Mouse (Mus musculus): Measurements from ENCODE around the gene Atp2a1.
"Not testable (repeated sequence)": the region's sequence is repeated elsewhere in the genome, so short reads cannot be mapped to it uniquely, and the experiment has no call there.

The Atp2a1 gene

DNA sequence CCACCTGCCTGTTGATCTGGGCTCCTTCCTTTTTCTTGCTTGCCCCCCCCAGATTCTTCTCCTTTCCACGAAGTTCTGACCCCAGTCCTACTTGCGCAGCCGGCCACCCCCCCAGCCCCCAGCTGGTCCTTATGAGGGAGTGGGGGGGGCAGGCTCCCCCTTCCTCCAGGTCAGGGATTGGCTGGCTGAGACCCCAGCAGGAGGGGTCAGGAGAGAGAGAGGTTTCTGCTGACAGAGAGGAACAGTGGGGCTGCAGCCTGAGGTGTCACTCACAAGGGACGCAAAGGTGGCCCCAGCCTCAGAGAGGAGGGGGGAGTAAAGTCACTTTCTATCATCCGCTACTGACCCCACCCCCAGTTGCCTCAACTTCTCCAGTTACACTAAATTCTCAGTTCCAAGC lies at the start of gene Atp2a1:
Gene Atp2a1 (minus strand): TSS at position 105 of the 400 bp plus-strand sequence.
- peak; percentile 17 for DNase-seq

DNA sequence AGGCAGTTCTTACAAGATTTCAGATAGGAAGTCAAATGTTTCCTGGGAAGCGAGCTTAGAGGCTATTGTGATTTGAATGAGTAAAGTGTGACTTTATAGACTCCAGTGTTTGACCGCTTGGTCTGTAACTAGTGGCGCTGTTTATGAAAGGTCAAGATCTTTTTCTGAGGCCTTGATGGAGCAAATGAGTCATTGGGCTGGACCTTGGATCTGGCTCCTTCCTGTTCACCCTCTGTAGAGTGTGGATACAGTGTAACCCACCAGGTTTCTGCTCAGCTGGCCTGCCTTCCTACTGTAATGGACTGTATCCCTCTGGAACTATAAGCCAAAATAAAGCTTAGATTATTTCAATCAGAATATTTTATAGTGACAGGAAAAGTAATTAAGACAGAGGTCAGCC lies 48.4 kb upstream of the Atp2a1 start:
- no peak for DNase-seq

DNA sequence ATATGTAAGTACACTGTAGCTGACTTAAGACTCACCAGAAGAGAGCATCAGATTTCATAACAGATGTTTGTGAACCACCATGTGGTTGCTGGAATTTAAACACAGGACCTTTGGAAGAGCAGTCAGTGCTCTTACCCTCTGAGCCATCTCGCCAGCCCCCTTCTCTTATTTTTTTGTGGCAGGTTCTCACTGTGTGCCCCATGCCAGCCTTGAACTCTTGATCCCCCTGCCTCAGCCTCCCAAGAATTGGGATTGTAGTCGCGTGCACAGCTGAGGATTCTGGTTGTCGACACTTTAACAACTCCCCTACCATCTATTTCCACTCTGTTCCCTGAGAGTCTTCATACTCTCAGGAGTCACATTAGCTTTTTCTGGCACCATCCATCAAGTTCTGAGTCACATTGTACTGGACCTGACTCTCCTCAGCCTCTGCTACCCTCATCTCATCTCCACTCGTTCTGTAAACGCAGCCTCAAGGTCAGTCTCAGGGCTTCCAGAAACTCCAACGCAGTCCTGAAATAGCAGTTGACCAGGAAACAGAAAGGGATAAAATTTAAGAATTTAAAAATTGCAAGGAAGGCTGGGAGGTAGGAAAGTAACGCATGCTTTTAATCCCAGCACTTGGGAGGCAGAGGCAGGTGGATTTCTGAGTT lies 44.3 kb upstream of the Atp2a1 start:
- no peak for DNase-seq

DNA sequence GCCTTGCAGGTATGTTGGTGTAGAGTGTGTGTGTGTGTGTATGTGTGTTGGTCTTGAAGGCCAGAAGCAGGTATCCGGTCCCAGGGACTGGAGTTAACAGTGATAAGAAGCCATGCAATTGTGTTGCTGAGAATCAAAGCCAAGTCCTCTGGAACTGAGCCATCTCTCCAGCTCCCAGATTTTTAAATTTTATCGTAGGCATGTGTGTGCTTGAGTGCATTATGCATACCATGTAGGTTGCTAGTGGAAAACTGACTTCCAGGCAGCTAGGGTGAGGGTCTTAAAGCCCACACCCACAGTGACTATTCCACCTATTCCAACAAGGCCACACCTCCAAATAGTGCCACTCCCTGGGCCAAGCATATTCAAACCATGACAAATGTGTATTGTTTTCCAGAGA lies 42.0 kb upstream of the Atp2a1 start:
- DNase-seq: no peak

DNA sequence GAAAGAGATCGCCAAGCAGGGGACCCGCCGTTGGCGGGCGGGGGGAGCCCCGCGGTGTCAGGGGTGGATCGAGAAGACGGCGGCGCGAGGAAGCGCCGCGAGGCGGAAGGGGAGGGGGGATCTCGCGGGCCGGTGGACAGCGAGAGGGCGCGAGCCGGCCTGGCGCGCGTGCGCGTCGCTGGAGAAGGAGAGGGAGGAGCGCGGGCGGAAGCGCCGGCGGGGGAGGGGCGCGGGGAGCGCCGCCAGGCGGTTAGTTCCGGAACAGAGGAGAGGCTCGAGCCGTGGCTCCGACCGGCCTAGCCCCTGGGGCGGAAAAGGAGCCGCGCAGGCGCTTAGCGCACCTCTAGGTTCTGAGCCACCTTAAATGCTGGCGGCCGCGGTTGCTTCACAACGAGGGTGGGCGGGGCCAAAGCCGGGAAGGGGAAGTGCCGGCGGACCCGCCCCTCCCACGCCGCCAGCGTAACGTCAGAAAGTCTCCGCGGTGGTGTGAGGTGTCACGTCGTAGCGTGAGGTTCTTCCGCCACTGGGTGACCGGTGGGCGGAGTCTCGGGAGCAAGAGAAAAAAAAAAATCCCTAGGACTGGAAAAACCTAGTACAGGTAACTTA lies 40.5 kb upstream of the Atp2a1 start, which contains the start of gene Atxn2l:
Gene Atxn2l (minus strand): TSS at position 165 of the 606 bp plus-strand sequence.
- peak; percentile 100 for DNase-seq

DNA sequence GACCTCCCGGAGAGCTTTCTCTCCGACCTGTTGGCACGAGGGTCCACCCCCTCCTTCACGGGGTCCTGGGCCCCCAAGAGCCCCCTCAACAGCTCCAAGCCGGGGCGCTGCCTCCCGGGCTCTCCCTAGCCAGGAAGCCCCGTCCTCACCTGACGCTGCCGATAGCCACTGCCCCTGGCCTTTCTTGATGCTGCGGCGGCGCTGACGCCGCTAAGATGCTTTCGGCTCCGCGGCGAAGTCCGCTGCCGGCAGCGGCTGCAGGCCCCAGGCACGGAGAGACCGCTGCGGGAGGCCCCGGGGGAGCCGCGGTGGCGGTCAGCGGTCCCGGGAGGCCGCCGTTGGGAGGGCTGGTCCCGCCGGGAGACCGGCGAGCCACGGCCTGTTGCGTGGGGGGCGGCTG lies 39.8 kb upstream of the Atp2a1 start:
- DNase-seq: no peak

DNA sequence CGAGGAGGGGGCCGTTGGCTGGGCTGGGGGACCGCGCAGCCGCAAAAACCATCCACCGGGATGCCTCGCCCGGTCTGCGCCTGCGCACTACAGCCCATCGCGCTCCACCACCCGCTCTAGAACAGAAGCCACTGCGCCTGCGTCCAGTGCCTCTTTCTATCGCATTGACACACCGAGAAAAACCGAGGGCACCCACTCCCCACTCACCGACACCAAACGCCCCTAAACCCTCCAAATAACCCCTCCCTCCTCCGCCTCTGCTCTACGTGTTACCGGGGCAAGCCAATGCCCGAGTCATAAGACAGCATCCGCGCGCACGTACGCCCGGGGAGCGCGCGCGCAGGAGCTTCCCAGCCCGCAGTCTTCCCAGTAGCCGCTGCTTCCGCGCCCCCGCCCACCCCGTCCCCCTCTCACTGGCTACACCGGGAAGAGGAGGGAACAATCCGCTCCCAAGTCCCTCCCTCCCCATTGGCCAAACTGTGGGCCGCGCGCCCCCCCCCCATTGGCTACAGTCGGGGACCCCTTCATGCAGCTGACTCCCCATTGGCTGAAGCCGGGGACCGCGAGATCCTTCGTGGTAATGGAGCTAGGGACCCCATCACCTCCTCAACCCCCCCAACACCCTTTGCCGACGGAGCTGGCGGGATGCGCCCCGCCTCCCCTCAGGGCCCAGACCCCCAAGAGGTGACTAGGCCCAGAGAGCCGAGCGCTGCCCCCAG lies 39.3 kb upstream of the Atp2a1 start:
- DNase-seq: peak; percentile 96

DNA sequence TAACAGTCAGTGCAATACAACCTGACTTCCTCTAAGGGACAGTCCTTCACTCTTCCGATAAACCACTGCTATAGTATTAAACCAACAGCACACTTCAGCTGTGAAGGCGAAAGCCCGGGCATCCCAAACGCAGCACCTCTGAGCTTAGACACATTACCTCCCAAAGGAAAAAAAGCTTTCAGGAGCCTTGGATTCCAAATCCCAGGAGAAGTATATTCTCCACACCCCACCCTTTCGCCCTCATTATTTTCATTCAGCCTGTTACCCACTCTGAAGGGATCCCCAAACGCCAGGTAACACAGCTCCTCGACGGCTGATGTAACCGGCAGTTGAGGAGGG lies 38.7 kb upstream of the Atp2a1 start:
- no peak for DNase-seq

DNA sequence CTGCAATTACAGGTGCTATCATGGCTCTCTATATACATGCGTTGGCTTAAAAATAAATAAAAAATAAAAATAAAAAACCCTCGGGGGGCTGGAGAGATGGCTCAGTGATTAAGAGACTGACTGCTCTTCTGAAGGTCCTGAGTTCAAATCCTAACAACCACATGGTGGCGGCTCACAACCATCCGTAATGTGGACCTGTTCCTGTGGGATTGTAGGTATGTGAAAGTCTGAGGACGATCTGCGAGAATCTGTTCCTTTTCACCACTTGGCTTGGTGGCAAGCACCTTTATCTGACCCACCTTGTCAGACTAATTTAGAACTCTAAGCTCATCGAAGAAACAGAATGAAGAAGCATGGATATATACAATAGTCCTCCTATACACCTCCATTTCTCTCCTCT lies 36.5 kb upstream of the Atp2a1 start:
- no peak for DNase-seq

DNA sequence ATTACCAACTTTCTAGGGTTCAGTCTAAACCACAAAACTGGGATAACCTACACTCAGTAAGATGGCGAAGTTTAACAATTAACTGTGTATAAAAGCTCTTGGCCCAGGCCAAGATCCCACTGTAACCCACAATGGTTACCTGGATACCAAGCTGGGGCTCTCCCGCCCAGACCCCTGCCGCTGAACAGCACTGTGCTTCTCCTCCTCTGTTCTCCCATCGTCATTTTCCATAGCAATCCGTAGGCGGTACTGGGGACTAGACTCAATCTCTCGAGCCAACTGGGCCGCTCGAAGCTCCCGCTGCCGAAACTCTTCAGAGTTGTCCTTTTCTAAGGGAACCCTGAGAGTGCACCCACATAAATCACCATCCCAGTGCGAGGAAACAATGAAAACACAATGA lies 35.1 kb upstream of the Atp2a1 start:
- DNase-seq: no peak

DNA sequence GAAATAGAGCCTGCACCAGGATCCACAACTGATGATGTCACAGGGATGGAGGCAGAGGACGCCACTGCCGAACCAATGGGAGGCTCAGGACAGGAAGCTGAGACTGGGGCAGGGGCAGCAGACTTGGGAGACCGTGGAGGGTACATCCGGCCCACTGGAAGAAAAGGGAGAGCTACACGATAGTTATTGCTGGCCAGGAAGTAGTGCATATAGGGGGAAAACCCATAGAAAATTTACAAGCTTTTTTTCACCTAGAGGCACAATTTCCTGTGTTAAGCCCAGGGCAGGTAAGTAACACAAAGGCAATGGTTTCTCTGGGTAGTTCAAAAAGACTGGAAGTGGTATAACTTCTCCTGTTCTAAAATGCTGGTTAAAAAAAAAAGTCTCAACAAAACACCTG lies 33.6 kb upstream of the Atp2a1 start:
- DNase-seq: no peak

DNA sequence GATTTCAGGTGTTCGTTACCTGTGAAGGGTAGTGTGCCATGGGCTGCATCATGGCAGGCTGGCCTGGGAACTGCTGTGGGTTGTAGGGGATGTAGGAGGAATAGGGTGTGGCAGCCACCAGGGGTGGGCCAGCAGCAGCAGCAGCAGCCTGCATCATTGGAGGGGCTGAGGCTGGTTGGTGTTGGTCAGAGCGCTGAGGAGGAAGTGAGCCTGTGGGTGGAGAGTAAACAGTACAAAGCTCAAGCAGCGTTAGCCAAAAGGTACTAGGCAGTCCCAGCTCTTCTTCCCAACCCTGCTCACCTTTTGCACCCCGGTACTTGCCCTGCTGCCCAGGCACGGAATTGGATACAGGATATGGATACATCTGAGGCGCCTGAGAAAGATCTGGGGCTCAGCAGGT lies 31.2 kb upstream of the Atp2a1 start:
- DNase-seq: no peak

DNA sequence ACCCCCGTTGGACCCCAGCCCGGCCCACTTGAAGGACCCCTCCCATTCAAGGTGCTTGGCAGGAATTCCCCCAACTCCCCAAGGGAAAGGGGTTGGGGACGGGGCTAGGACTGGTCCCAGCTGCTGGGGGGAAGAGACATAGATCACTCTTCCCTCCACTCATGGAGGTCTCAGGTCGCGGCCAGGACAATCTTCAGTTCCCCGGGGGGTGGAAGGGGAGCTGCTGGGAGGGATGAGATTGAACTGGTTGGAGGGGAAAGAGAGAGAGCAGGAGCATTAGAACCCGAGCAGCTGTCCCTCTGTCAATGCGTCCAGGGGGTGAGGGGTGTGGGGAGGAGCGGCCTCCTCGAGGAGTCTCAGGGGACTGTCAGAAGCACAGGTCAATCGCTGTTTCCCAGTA lies 29.1 kb upstream of the Atp2a1 start:
- peak; percentile 60 for DNase-seq

DNA sequence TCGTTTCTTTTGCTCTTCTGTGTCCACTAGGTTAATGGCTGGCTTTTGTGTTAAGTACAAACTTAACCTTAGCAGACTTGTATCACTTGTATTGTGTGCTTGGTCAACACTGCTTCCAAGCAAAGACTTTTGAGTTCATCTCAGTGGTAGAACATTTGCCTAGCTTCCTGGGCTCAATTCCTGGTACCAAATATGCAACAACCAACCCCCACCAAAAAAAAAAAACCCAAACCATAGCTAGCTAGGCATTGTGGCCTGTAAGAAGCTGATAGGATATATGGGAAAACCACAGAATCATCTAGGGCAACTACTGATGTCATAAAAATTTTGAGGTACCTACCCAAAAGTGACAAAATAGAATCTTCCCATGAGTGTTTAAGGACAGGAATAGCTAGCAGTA lies 28.1 kb upstream of the Atp2a1 start:
- DNase-seq: no peak

DNA sequence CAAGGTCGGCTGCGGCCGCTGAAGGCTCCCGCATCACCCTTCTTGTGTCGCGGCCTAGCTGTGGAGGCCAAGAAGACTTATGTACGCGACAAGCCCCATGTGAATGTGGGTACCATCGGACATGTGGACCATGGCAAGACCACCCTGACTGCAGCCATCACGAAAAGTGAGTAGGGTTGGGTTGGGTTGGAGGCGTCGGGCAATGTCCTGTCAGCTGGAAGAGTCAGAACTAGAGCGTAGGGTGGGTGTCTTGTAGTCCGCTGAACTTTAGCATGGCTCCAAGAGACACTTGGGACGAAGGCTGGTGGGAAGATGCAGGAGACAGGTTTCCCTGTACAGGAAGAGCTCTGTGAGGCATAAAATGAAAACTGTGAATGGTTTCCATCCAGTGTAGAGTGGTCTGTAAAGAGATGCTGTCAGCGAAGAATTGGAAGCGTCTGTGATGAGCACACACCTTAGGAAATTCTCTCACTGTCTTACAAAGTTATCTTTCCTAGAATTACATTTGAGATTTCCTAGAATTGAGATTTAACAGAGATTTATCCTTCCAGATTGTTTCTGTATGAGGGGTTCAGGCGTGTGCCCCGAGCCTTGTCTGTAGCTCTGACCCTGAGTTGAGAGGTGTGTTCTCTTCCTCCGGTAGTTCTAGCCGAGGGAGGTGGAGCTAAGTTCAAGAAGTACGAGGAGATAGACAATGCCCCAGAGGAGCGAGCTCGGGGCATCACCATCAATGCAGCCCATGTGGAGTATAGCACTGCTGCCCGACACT lies 24.9 kb upstream of the Atp2a1 start:
- not testable (repeated sequence) for DNase-seq

DNA sequence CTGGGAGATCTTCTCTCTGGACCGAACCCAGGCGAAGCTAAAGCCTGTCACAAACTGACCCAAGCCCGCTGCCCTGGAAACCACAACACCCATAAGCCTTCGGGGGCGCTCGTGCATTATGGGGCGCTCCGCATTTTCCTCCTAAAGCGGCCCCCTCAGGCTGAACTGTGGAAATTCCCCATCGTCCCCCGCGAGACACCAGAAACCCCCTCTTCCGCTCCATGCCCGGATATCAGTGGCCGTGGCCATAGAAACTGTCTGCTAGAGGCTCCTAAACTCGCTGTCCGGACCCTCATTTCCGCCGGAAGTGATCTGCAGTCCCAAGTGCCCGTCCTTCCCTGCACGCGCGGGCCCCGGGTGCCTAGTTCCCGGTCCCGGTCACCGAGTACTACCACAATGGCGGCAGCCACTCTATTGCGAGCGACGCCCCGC lies 24.2 kb upstream of the Atp2a1 start, which contains the start of gene Tufm:
Gene Tufm (plus strand): TSS at position 310 of the 432 bp plus-strand sequence.
- DNase-seq: peak; percentile 97

DNA sequence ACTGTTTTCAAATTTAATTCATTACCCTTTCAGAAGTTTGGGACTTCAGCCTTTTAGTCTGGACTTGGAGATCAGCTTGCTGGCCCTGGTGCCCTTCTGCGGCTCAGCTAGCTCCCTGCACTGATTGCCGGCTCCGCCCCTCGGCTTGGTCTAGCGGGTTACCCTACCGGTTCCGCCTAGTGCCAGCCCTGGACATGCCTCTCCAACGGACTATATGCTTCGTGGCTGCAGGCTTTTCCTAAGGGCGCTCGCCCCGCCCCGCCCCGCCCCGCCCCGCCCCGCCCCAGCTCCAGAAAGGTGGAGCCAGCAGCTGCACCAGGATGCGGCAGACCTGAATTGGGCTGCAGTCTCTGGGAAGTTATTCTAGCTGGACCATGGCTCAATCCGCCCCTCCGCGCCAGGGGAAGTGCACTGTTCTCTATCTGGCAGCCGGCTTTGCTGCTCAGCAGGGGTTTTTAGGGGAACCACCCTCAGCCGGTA lies 19.5 kb upstream of the Atp2a1 start:
- DNase-seq: peak; percentile 94

DNA sequence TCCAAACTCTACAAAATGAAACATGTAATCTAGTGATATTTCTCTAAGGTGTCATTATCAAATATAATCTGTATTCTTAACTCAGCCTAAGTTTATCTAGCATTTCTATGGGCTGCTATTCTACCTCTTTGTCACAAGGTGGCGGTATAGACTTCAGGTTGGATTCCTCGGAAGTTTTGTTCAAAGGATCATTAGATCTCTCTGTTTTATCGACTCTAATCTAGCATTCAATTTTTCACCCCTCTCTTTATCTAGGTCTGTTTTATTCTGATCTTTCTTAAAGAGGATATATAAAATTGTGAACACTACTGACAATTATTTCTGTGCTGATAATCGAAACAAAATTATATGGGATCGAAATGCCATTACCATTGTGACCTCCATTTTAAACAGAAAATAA lies 18.8 kb upstream of the Atp2a1 start:
- DNase-seq: no peak

DNA sequence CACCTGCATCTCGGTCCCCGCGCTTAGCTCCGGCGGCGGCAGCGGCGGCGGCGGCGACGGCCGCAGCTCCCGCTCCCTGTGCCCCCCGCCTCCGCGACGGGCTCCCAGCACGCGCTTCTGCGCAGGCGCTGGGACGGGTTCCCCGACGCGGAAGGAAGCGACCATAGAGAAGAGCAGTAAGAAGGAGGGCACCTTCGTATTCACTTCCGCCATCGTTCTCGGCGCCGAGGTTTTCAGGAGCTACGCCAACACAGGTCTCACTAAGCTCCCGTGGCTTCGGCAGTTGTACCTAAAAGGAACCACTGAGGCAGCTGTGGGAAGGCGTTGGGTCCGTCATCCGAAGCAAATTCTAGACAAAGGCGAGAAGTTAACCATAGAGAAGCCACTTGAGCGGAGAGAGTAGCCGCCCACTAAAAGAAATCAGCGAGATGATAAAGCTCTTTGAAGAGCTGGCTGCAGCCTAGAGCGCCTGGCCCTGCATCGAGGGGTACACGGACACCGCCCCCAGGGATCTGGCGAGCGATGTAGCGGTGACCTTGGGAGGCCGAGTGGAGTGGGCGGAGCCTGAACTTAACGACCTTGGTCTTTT lies 12.2 kb upstream of the Atp2a1 start, which contains the start of gene Sh2b1:
Gene Sh2b1 (minus strand): TSS at position 432 of the 589 bp plus-strand sequence.
- peak; percentile 92 for DNase-seq

DNA sequence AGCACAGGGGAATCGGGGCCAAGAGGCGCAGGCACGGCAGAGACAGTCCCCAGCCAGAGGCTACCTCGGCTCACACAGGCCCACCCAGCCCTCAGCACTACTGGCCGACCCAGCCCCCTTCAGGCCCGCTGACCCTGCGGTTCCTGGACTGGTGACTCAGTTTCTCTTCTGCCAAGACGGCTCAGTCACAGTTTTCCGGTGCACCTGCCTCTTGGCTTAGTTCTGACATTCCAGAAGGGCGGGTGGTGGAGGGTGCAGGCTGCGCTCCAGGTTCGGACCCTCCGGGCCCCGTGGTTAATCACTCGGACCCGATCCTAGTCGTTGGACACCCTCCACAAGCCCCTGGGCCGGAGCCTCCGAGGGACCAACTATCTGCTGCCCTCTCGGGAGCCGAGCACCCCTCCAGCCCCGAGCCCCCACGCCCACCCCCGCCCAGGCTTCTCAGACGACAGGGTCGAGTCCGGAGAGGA lies 11.6 kb upstream of the Atp2a1 start:
- no peak for DNase-seq

DNA sequence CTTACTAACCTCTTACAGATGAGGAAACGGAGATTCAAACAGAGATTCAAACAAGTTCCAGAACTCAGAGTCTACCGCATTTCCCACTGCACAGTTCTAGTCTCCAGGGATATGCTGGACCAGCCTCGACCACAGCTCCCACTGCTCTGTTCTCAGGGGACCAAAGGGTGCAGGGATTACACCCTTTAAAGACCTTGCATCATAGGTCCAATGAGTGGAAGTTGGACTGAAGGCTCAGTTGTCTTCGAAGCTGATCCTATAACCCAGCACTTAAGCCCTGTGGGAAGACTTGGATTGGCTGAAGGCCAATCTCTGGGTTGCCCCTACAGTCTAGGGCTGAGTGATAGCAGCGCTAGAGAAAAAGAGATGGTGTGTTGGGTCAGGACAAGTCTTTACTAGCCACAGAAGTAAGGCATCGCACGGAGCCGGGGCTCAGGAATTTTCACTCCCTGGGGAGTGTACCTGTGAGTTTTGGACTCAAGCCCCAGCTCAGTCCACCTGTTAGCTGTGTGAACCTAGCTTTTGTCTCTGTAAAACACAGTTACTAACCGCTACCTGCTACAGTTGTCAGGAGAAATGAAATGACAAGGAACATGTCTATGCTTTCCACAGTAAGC lies 10.7 kb upstream of the Atp2a1 start:
- DNase-seq: no peak

DNA sequence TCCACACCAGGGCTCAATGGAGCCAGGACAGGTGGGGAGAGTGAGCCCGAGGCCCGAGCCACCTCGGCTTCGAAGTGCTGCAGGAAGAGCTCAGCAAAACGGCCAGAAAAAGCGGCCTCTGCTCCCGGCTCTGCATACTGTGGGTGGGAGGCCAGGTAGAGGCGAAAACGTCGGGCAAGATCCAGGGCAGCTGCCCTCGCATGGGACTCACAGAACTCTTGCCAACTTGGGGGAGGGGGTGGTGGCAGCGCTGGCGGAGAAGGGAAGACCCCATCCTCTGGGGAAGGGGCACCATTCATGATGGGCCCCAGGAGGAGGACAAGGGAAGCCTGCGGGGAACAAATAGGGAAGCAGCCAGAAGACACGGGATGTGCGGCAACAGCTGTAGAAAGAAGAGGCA lies 9.8 kb upstream of the Atp2a1 start:
- no peak for DNase-seq

All from kidney, postnatal 10 days (tissue).